Mouse (Mus musculus): Measurements from ENCODE around the gene Gm45062.

- TF ChIP-seq CTCF (conservative IDR thresholded peaks at IDR 0.05; ENCODE audit: insufficient read depth, insufficient read length, low read depth, low read length), result no peak
- TF ChIP-seq POLR2A (IDR thresholded peaks at IDR 0.05; ENCODE audit: low read depth, low read length), result no peak
Observed at GRCm38 (mm10) chr6:8354846-8355245, 95.6 kb downstream of the Gm45062 start.
